Mouse (Mus musculus): ENCODE data around the gene Atp5c1. TPM values are rescaled to one million over a fixed set of nuclear protein-coding genes. Genes with fewer than 3 reads are reported as not detected.

Gene Atp5c1
- polyA plus RNA-seq (2016; fragmentation: Nextera tagmentation; extraction: Ambion mirVana): 1,074 and 1,086 TPM in 2 replicates

- H3K27me3 ChIP-seq (replicated peaks): no peaks in the 10 kb centered on the region
- WGBS: under 1% methylated on average over 61 of the region's 61 CpGs
- peaks cover 46% of the 10 kb centered on the region for H3K4me1 ChIP-seq (replicated peaks)
- H3K4me2 ChIP-seq: peak within 1 kb of the TSS; percentile 78
- H3K36me3 ChIP-seq: peaks cover 24% of the 10 kb centered on the region
- H3K4me3 ChIP-seq: peak within 1 kb of the TSS; percentile 92
- peak within 1 kb of the TSS; percentile 96 for H3K27ac ChIP-seq (ENCODE audit: poor library complexity, severe bottlenecking)
- H3K9me3 ChIP-seq (replicated peaks): no peaks in the 10 kb centered on the region
- H3K9ac ChIP-seq: peak within 1 kb of the TSS; percentile 97
- ATAC-seq (ENCODE audit: insufficient number of reproducible peaks, low FRiP score): peak; percentile 96
Observed at GRCm38 (mm10) chr2:10080310-10081010, at the start of gene Atp5c1, which contains the start of gene Kin. Gene Atp5c1 (minus strand): TSS chr2:10080510. Gene Kin (plus strand): TSS chr2:10080593.

- no peaks in the 10 kb centered on the region for H3K36me3 ChIP-seq
- 80% methylated on average over 4 of the region's 4 CpGs for WGBS
- ATAC-seq (ENCODE audit: insufficient number of reproducible peaks, low FRiP score): no peak
- no peak overlapping the region for H3K9ac ChIP-seq
- H3K4me2 ChIP-seq: no peak overlapping the region
- H3K27me3 ChIP-seq (replicated peaks): no peaks in the 10 kb centered on the region
- no peaks in the 10 kb centered on the region for H3K4me1 ChIP-seq (replicated peaks)
- no peak overlapping the region for H3K4me3 ChIP-seq
- no peaks in the 10 kb centered on the region for H3K9me3 ChIP-seq (replicated peaks)
- H3K27ac ChIP-seq (ENCODE audit: poor library complexity, severe bottlenecking): no peak overlapping the region
Observed at GRCm38 (mm10) chr2:10128571-10128970, 48.3 kb upstream of the Atp5c1 start.

DNA sequence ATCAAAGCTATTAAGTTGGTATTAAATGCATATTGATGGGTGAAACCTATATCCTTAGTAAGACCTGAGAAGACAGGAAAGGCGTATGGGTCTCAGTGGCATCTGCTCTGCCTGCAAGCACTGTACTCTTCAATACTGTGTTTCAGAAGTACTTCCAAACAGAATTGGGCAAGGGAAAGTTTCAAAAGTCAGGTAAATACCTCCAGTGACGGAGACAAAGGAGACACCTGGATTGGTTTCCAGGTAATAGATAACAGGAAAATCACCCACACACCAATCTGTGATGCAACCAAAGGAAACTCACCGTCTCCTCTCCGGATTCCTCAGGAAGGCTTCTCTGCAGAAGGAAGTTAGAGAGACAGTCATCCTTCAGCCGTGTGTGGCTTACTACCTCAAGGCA lies 47.2 kb upstream of the Atp5c1 start:
- ATAC-seq (ENCODE audit: insufficient number of reproducible peaks, low FRiP score): no peak
- Histone ChIP-seq H3K4me2 (no peak overlapping the region), H3K4me3 (no peak overlapping the region), H3K4me1 (replicated peaks) (no peaks in the 10 kb centered on the region), H3K9ac (no peak overlapping the region), H3K36me3 (no peaks in the 10 kb centered on the region), H3K9me3 (replicated peaks) (no peaks in the 10 kb centered on the region), H3K27me3 (replicated peaks) (no peaks in the 10 kb centered on the region), H3K27ac (ENCODE audit: poor library complexity, severe bottlenecking) (no peak overlapping the region)
- 79% methylated on average over 5 of the region's 5 CpGs for WGBS

DNA sequence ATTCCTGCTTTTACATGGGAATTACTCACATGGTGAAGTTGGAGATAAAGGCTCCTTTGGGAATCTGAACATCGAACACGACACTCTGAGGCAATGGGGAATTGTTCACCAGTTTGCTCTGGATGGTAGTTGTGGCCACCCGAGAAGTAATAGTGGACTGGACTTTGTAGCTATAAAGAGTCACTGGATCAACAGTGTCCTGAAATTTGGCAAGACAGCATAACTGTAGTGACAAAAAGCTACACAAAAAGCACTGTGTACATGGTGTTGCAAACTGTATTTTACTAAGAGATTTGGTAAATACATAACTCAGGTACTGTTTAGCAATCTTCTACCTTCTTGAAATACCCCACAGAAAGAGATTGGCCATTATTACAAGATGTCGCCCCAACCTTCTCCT lies 45.8 kb upstream of the Atp5c1 start:
- no peak overlapping the region for H3K9ac ChIP-seq
- H3K27ac ChIP-seq (ENCODE audit: poor library complexity, severe bottlenecking): no peak overlapping the region
- WGBS: 84% methylated on average over 4 of the region's 4 CpGs
- H3K9me3 ChIP-seq (replicated peaks): no peaks in the 10 kb centered on the region
- no peak overlapping the region for H3K4me3 ChIP-seq
- H3K36me3 ChIP-seq: no peaks in the 10 kb centered on the region
- no peaks in the 10 kb centered on the region for H3K27me3 ChIP-seq (replicated peaks)
- H3K4me2 ChIP-seq: no peak overlapping the region
- no peak for ATAC-seq (ENCODE audit: insufficient number of reproducible peaks, low FRiP score)
- H3K4me1 ChIP-seq (replicated peaks): no peaks in the 10 kb centered on the region

DNA sequence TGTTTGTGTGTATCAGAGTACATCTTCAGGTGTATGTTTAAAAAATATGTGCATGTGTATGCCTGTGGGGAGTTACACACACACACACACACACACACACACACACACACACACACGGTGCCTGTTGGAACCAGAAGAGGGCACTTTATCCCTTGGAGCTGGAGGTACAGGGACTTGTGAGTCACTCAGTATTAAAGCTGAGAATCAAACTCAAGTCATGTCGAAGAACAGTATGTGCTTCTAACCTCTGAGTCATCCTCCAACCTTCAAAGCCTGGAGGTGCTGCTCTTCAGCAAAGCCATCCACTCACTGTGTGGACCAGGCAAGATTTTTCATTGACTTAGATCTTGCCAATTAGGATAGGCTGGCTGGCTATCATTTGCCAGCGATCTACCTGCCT lies 41.5 kb upstream of the Atp5c1 start:
- Histone ChIP-seq H3K4me1 (replicated peaks) (no peaks in the 10 kb centered on the region), H3K9ac (no peak overlapping the region), H3K27me3 (replicated peaks) (no peaks in the 10 kb centered on the region), H3K4me2 (no peak overlapping the region), H3K36me3 (no peaks in the 10 kb centered on the region), H3K27ac (ENCODE audit: poor library complexity, severe bottlenecking) (no peak overlapping the region), H3K4me3 (no peak overlapping the region), H3K9me3 (replicated peaks) (no peaks in the 10 kb centered on the region)
- no peak for ATAC-seq (ENCODE audit: insufficient number of reproducible peaks, low FRiP score)
- WGBS: 43% methylated on average over 3 of the region's 3 CpGs

DNA sequence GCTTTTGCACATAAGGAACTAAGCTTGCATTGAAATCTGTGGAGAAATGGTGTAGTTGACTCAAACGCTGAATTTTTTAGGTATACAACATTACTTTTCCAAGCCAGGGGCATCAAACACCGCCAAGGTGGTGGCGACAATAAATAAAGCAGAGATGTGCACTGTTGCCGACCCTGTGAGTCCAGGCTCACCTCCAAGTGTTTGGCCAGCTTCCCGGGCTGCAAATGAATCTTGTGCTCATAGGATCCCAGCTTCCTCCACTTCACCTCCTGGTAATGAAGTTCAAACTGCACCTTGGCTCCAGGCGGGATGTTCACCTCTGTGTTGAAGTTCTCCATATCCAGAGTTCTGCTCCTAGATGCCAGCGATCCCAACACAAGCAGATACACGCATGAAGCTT lies 39.0 kb upstream of the Atp5c1 start:
- WGBS: 81% methylated on average over 8 of the region's 8 CpGs
- no peak overlapping the region for H3K9ac ChIP-seq
- no peaks in the 10 kb centered on the region for H3K36me3 ChIP-seq
- H3K4me1 ChIP-seq (replicated peaks): no peaks in the 10 kb centered on the region
- no peaks in the 10 kb centered on the region for H3K9me3 ChIP-seq (replicated peaks)
- ATAC-seq (ENCODE audit: insufficient number of reproducible peaks, low FRiP score): no peak
- no peak overlapping the region for H3K4me2 ChIP-seq
- no peak overlapping the region for H3K27ac ChIP-seq (ENCODE audit: poor library complexity, severe bottlenecking)
- no peaks in the 10 kb centered on the region for H3K27me3 ChIP-seq (replicated peaks)
- H3K4me3 ChIP-seq: no peak overlapping the region

- H3K4me3 ChIP-seq: no peak overlapping the region
- H3K27ac ChIP-seq (ENCODE audit: poor library complexity, severe bottlenecking): no peak overlapping the region
- H3K9ac ChIP-seq: no peak overlapping the region
- no peaks in the 10 kb centered on the region for H3K9me3 ChIP-seq (replicated peaks)
- H3K4me1 ChIP-seq (replicated peaks): no peaks in the 10 kb centered on the region
- no peak for ATAC-seq (ENCODE audit: insufficient number of reproducible peaks, low FRiP score)
- 33% methylated on average over 1 of the region's 1 CpGs for WGBS
- H3K4me2 ChIP-seq: no peak overlapping the region
- no peaks in the 10 kb centered on the region for H3K27me3 ChIP-seq (replicated peaks)
- no peaks in the 10 kb centered on the region for H3K36me3 ChIP-seq
Observed at GRCm38 (mm10) chr2:10118751-10119150, 38.4 kb upstream of the Atp5c1 start.

DNA sequence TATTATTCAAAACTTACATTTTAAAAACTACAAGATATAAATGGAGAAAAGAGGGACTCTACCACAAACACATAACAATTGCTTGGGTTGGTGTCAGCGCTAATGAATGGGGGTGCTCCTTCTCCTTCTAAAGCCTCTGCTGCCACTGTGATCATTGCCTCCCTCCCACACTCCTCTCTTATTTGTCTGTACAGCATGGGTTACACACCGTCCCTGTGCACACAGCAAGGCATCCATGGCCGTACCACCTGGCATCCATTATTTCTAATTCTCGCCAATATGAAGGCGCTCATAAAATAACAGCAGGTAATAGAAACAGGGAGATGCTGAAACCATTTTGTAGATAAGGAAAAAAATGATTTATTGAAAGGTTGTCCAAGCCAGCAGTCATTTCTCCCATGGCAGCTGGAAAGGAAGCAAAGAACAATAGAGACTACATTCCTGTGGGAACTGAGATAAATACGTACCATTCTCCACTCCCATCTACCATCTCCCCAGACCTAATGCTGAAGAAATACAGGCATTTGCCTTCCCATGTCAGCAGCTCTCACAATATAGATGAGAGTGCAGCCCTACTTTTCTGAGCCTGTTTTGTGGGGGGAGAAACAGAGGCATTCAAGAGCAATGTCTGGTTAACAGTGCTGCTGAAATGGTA lies 28.4 kb upstream of the Atp5c1 start:
- H3K4me1 ChIP-seq (replicated peaks): no peaks in the 10 kb centered on the region
- H3K36me3 ChIP-seq: no peaks in the 10 kb centered on the region
- no peak overlapping the region for H3K4me3 ChIP-seq
- WGBS: 70% methylated on average over 6 of the region's 6 CpGs
- no peaks in the 10 kb centered on the region for H3K27me3 ChIP-seq (replicated peaks)
- no peak overlapping the region for H3K27ac ChIP-seq (ENCODE audit: poor library complexity, severe bottlenecking)
- ATAC-seq (ENCODE audit: insufficient number of reproducible peaks, low FRiP score): no peak
- H3K9me3 ChIP-seq (replicated peaks): no peaks in the 10 kb centered on the region
- H3K4me2 ChIP-seq: no peak overlapping the region
- H3K9ac ChIP-seq: no peak overlapping the region

DNA sequence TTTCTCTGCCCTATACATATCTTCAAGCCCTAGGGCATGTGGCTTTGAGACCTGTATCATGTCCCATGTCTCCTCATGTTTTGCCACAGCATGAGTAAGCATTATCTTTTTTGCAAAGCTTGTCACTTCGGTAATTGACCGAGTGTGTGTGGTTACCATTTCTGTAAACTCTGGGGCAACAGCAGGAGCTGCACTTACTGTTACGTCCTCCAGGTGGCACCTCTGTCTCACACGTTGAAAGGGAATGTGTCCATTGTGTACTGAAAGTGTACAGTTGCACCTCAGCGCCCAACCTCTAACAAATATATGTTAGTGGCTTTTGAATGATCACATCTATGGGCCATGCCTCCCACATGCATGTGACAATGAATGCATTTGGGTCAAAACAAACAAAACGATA lies 20.9 kb upstream of the Atp5c1 start:
- H3K4me1 ChIP-seq (replicated peaks): peaks cover 8% of the 10 kb centered on the region; the same call in 1 of the 2 replicates
- H3K9me3 ChIP-seq (replicated peaks): no peaks in the 10 kb centered on the region
- no peak overlapping the region for H3K9ac ChIP-seq
- no peaks in the 10 kb centered on the region for H3K27me3 ChIP-seq (replicated peaks)
- no peak for ATAC-seq (ENCODE audit: insufficient number of reproducible peaks, low FRiP score)
- no peak overlapping the region for H3K27ac ChIP-seq (ENCODE audit: poor library complexity, severe bottlenecking)
- WGBS: 37% methylated on average over 6 of the region's 6 CpGs
- H3K4me3 ChIP-seq: no peak overlapping the region
- no peaks in the 10 kb centered on the region for H3K36me3 ChIP-seq
- H3K4me2 ChIP-seq: no peak overlapping the region

DNA sequence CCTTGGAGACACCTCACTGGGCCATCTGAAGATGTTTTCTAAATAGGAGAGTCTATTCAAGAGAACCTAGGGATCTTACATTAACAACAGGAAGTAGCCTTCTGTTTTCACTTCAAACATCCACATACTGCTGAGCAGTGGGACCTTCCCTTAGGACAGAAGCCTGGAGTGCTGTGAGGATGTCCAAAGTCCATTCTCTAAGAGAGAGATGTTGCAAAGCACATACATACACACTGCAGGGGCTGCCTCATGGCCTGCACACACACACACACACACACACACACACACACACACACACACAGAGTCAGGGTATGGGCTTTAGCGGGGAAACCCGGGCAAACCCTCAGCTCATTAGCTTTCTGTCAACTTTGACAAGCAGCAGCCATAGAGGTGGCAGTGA lies 20.2 kb upstream of the Atp5c1 start:
- H3K4me1 ChIP-seq (replicated peaks): peaks cover 8% of the 10 kb centered on the region; the same call in 1 of the 2 replicates
- H3K4me3 ChIP-seq: no peak overlapping the region
- ATAC-seq (ENCODE audit: insufficient number of reproducible peaks, low FRiP score): no peak
- no peaks in the 10 kb centered on the region for H3K9me3 ChIP-seq (replicated peaks)
- H3K27me3 ChIP-seq (replicated peaks): no peaks in the 10 kb centered on the region
- 59% methylated on average over 2 of the region's 2 CpGs for WGBS
- H3K9ac ChIP-seq: no peak overlapping the region
- H3K4me2 ChIP-seq: no peak overlapping the region
- no peaks in the 10 kb centered on the region for H3K36me3 ChIP-seq
- no peak overlapping the region for H3K27ac ChIP-seq (ENCODE audit: poor library complexity, severe bottlenecking)

- Histone ChIP-seq H3K27me3 (replicated peaks) (no peaks in the 10 kb centered on the region), H3K36me3 (peaks cover 9% of the 10 kb centered on the region; the same call in 1 of the 2 replicates), H3K9me3 (replicated peaks) (no peaks in the 10 kb centered on the region), H3K4me1 (replicated peaks) (peaks cover 8% of the 10 kb centered on the region; the same call in 1 of the 2 replicates), H3K4me2 (no peak overlapping the region), H3K9ac (no peak overlapping the region), H3K27ac (ENCODE audit: poor library complexity, severe bottlenecking) (no peak overlapping the region), H3K4me3 (no peak overlapping the region)
- WGBS: 32% methylated on average over 9 of the region's 9 CpGs
- ATAC-seq (ENCODE audit: insufficient number of reproducible peaks, low FRiP score): no peak
Observed at GRCm38 (mm10) chr2:10098598-10099215, 18.4 kb upstream of the Atp5c1 start.
